Mouse (Mus musculus): Measurements from ENCODE around the gene Paqr8. TPM values are rescaled to one million over a fixed set of nuclear protein-coding genes. Genes with fewer than 3 reads are reported as not detected.
"Not testable (repeated sequence)": the region's sequence is repeated elsewhere in the genome, so short reads cannot be mapped to it uniquely, and the experiment has no call there.

Paqr8 gene
- polyA plus RNA-seq, 1 experiment from 2014 or later = 8.9 TPM

DNA sequence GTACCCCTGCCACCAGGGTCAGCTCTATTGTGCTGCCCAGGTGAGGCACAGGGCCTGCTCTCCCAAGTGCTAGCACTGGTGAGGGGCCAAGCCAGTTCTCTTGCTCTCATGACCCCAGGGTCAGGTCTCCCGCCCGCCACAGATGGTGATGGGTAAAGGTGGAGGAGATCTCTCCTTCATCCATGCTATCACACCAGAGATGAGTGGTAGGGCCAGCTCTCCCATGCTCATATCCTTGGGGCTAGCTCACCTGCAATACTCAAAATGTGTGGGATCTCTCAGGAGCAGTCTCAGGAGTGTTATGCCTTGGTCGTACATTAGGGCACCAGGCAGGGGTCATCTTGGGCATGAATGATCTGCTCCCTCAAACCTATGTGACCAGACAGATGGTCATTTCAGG lies 24.4 kb downstream of the Paqr8 start:
- Histone ChIP-seq H3K9me3 (no peaks in the 10 kb centered on the region), H3K36me3 (no peaks in the 10 kb centered on the region), H3K4me1 (peaks cover 13% of the 10 kb centered on the region), H3K27me3 (no peaks in the 10 kb centered on the region), H3K4me3 (no peak overlapping the region), H3K4me2 (replicated peaks) (no peak overlapping the region), H3K27ac (replicated peaks) (no peak overlapping the region), H3K9ac (replicated peaks) (no peak overlapping the region)
- 87% methylated on average over 3 of the region's 3 CpGs for WGBS
- 0 out of 2 replicates have a peak, but pooled peaks have one; percentile 30 for ATAC-seq (ENCODE audit: low FRiP score, low read depth)

DNA sequence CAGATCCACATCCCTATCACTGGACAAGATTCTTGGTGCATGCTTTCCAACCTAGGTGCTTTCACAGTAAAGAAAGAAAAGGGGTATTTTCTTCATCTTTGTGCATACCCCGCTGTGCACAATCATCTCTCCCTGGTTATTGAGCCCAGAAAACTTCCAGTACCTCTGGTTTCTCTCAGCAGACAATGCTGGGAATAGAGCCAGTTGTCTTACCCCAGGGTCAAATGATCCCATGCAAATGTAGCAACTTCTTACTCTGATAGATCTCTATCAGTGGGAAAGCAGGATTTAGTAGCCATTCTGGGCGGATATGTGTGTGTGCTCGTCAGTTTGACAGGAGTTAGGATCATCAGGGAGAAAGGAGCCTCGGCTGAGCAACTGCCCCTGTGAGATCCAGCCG lies 25.2 kb downstream of the Paqr8 start:
- no peaks in the 10 kb centered on the region for H3K36me3 ChIP-seq
- 76% methylated on average over 5 of the region's 5 CpGs for WGBS
- no peaks in the 10 kb centered on the region for H3K27me3 ChIP-seq
- H3K4me2 ChIP-seq (replicated peaks) = no peak overlapping the region
- no peak overlapping the region for H3K27ac ChIP-seq (replicated peaks)
- no peaks in the 10 kb centered on the region for H3K9me3 ChIP-seq
- peaks cover 11% of the 10 kb centered on the region for H3K4me1 ChIP-seq
- no peak for ATAC-seq (ENCODE audit: low FRiP score, low read depth)
- no peak overlapping the region for H3K4me3 ChIP-seq
- H3K9ac ChIP-seq (replicated peaks) = no peak overlapping the region

DNA sequence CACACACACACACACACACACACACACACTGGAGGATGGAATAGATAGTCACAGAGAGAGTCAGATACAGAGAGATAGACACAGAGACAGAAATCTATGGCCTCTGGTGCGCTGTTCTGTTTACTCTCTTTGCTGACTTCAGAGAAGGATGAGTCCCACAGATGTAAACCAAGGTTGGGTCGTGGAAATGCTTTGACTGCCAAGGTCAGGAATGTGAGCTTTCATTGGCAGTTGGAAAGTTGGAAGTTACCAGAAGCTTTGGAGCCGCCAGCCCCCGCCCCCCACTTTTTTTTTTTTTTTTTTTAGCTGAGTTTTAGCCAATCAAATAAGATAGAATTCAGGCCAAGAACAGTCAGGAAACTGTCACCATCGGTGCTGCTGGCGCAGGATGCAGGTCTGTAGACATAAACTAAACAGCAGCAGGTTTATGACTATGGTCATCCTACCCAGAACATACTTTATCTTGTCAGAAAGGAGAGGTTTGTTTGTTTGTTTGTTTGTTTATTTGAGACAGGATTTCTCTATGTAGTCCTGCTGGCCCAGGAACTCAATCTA lies 27.2 kb downstream of the Paqr8 start:
- Histone ChIP-seq H3K27ac (replicated peaks) (no peak overlapping the region), H3K9ac (replicated peaks) (no peak overlapping the region), H3K4me2 (replicated peaks) (no peak overlapping the region), H3K9me3 (no peaks in the 10 kb centered on the region), H3K36me3 (no peaks in the 10 kb centered on the region), H3K27me3 (no peaks in the 10 kb centered on the region), H3K4me3 (no peak overlapping the region), H3K4me1 (peaks cover 5% of the 10 kb centered on the region)
- 93% methylated on average over 6 of the region's 6 CpGs for WGBS
- no peak for ATAC-seq (ENCODE audit: low FRiP score, low read depth)

DNA sequence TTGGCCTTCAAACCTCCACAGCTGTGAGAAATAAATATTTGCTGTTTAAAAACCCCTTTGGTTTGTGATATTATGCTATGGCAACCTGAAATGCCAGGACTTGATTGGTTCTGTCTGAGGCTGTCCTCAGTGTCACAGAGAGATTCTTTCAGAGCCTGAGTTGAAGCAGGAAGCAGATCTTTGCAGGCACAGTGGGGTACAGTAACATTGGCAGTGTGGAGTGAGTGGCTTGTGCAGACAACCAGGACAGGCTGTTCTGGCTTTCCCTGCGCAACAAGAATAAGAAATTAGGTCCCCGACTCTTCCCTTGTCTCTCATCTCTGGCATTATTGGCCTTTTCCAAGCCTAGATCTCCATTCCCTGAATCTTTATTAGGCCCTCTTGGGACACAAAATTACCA lies 29.3 kb downstream of the Paqr8 start:
- ATAC-seq (ENCODE audit: low FRiP score, low read depth) = no peak
- H3K27me3 ChIP-seq = no peaks in the 10 kb centered on the region
- 89% methylated on average over 2 of the region's 2 CpGs for WGBS
- no peak overlapping the region for H3K27ac ChIP-seq (replicated peaks)
- H3K4me2 ChIP-seq (replicated peaks) = no peak overlapping the region
- H3K9me3 ChIP-seq = no peaks in the 10 kb centered on the region
- H3K36me3 ChIP-seq = no peaks in the 10 kb centered on the region
- H3K4me1 ChIP-seq = peaks cover 7% of the 10 kb centered on the region; the same call in 1 of the 2 replicates
- H3K4me3 ChIP-seq = no peak overlapping the region
- no peak overlapping the region for H3K9ac ChIP-seq (replicated peaks)

DNA sequence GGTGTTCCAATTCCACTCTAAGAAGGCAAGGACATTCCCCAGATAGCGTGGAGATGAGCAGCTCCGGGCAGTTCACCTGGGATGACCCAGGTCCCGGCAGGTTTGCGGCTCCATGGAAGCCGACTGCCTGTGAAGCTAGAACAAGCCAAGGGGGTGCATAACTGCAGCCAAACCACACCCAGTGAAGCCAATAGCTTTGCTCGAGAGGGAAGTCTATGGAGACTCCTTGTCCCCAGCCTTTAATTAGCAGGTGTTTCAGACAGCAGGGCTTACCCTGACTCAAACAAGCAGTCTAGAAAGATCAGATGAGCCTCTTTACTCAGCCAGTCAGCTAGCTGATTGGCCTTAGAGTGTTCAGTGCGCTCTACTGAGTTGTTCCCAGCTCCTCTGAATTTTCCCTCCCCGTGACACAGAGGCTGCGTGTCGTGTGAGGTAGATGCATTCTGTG lies 30.7 kb downstream of the Paqr8 start:
- Histone ChIP-seq H3K9me3 (no peaks in the 10 kb centered on the region), H3K27me3 (no peaks in the 10 kb centered on the region), H3K36me3 (no peaks in the 10 kb centered on the region), H3K27ac (replicated peaks) (no peak overlapping the region), H3K4me2 (replicated peaks) (no peak overlapping the region), H3K9ac (replicated peaks) (no peak overlapping the region), H3K4me3 (no peak overlapping the region), H3K4me1 (peaks cover 7% of the 10 kb centered on the region; the same call in 1 of the 2 replicates)
- peak; percentile 47; the same call in 1 of the 2 replicates for ATAC-seq (ENCODE audit: low FRiP score, low read depth)
- WGBS = 85% methylated on average over 10 of the region's 10 CpGs

DNA sequence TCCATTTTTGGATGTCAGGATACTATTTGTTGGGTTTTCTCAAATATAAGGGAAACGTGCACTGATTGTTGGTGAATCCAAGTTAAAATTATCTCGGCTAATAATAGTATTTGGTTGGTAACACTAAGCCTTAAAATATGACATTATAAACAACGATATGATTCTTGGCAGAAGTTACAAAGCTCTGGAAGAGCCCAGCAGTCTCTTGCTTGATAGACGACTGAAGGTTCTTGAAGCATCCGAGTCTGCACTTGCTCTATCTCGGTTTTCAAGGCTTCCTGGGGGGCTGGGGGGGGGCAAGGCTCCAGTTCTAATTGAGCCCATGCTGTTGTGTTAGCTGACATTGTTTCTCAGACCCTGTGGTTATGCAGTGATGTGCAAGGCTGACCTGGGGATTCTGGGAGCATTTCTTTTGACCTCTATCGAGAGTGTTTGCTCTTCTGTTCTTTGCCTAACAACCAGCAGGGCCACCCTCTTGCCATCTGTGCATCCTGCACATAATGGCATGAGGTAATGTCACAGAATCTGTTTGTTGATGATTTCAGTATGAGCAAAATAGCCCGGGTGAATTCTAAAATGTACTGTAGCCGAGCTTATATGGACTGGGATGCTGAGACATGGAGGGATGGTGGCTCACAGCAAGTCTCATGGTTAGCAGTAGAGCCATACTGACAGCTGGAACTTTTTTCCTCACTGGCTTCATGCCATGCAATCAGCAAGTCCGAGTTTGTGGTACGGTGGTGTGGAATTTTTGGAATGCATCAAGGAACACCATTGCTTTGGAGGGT lies 32.4 kb downstream of the Paqr8 start:
- Histone ChIP-seq H3K36me3 (no peaks in the 10 kb centered on the region), H3K9ac (replicated peaks) (no peak overlapping the region), H3K4me3 (no peak overlapping the region), H3K27me3 (no peaks in the 10 kb centered on the region), H3K9me3 (no peaks in the 10 kb centered on the region), H3K4me2 (replicated peaks) (no peak overlapping the region), H3K4me1 (peaks cover 7% of the 10 kb centered on the region; the same call in 1 of the 2 replicates), H3K27ac (replicated peaks) (no peak overlapping the region)
- ATAC-seq (ENCODE audit: low FRiP score, low read depth) = no peak
- 63% methylated on average over 11 of the region's 11 CpGs for WGBS

DNA sequence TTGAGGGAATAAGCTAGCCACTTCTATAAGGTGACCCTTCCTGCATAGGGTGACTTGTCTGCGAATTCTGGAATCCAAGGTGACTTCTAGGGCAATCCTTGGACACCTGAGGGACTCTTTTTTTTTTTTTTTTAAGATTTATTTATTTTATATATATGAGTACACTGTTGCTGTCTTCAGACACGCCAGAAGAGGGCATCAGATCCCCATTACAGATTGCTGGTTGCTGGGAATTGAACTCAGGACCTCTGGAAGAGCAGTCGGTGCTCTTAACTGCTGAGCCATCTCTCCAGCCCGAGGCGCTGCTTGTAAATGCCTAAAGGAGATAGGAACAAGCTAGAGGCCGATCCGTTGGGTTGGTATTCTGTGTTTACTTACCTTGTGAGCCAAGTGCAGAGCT lies 34.9 kb downstream of the Paqr8 start:
- H3K36me3 ChIP-seq; H3K9me3 ChIP-seq; H3K4me2 ChIP-seq (replicated peaks); H3K4me3 ChIP-seq; H3K9ac ChIP-seq (replicated peaks); ATAC-seq (ENCODE audit: low FRiP score, low read depth); H3K4me1 ChIP-seq; H3K27ac ChIP-seq (replicated peaks); H3K27me3 ChIP-seq: not testable (repeated sequence)
- 79% methylated on average over 7 of the region's 7 CpGs for WGBS

DNA sequence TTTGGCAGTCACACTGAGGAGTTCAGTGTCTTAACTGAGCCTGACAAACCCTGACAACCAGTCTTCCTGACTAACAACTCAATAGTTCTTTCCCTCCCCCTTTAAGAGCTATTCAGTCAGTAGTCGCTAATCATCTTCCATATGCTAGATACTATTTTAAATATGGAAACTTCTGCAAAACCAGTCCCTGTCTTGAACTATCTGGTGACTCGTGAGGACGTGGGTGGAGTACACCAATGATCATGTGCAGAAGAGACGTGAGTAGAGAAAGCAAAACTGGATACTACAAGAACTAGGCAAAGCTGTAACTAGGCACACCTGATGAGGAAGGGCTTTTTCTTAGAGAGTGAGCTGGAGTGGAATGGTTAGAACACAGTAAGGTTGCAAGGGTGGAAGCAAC lies 35.5 kb downstream of the Paqr8 start:
- Histone ChIP-seq H3K4me3 (no peak overlapping the region), H3K27me3 (no peaks in the 10 kb centered on the region), H3K27ac (replicated peaks) (no peak overlapping the region), H3K4me1 (peaks cover 4% of the 10 kb centered on the region; the same call in 1 of the 2 replicates), H3K4me2 (replicated peaks) (no peak overlapping the region), H3K36me3 (no peaks in the 10 kb centered on the region), H3K9ac (replicated peaks) (no peak overlapping the region), H3K9me3 (no peaks in the 10 kb centered on the region)
- ATAC-seq (ENCODE audit: low FRiP score, low read depth) = no peak
- WGBS = 94% methylated on average over 4 of the region's 4 CpGs

DNA sequence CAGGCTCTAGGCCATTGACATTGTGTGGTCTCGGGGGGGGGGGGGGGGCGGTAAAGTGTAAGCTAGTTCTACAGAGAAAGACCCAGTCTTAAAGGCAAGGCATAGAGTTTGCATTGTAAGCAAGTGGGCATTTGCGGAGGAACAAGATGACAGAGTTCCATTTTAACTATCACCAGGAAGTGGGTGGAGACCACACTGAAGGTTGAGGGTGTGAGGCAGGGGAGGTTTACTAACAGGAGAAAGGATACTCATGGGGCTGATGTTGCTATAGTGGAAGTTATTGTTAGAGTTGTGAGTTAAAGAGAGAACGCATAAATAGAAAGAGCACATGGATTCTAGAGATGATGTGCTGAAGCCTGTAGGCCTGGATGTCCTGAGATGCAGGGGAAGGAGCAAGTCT lies 36.0 kb downstream of the Paqr8 start:
- peaks cover 4% of the 10 kb centered on the region; the same call in 1 of the 2 replicates for H3K4me1 ChIP-seq
- 75% methylated on average over 4 of the region's 4 CpGs for WGBS

DNA sequence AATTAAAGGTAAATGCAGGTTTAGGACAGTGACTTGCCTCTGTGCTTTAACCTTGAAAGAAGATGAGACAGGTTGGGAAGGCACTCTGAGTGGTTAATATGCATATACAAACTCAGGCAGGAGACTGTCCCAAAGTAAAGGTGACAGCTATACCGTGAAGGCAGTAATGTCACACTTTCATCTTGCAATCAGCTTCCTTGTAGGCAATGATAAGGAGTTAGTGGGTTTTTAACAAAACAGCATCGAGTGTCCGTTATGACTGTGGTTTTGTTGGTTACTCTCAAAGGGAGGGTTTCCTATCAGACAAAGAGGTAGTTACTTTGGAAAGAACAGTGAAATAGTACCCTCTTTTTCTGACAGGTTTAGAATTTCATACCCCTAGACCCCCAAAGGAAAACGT lies 38.1 kb downstream of the Paqr8 start:
- 89% methylated on average over 4 of the region's 4 CpGs for WGBS
- no peak overlapping the region for H3K4me3 ChIP-seq
- no peak overlapping the region for H3K9ac ChIP-seq (replicated peaks)
- no peak for ATAC-seq (ENCODE audit: low FRiP score, low read depth)
- H3K4me2 ChIP-seq (replicated peaks) = no peak overlapping the region
- H3K36me3 ChIP-seq = 0 out of 2 replicates have a peak, but pooled peaks cover 3% of the 10 kb centered on the region
- no peaks in the 10 kb centered on the region for H3K9me3 ChIP-seq
- no peak overlapping the region for H3K27ac ChIP-seq (replicated peaks)
- H3K27me3 ChIP-seq = no peaks in the 10 kb centered on the region
- no peaks in the 10 kb centered on the region for H3K4me1 ChIP-seq

More for the DNA sequence above, 36.0 kb downstream of the Paqr8 start:
- no peak overlapping the region for H3K4me3 ChIP-seq
- no peak overlapping the region for H3K4me2 ChIP-seq (replicated peaks)
- no peaks in the 10 kb centered on the region for H3K9me3 ChIP-seq
- no peak overlapping the region for H3K27ac ChIP-seq (replicated peaks)
- H3K27me3 ChIP-seq = no peaks in the 10 kb centered on the region
- H3K9ac ChIP-seq (replicated peaks) = no peak overlapping the region
- no peak for ATAC-seq (ENCODE audit: low FRiP score, low read depth)
- H3K36me3 ChIP-seq = no peaks in the 10 kb centered on the region

DNA sequence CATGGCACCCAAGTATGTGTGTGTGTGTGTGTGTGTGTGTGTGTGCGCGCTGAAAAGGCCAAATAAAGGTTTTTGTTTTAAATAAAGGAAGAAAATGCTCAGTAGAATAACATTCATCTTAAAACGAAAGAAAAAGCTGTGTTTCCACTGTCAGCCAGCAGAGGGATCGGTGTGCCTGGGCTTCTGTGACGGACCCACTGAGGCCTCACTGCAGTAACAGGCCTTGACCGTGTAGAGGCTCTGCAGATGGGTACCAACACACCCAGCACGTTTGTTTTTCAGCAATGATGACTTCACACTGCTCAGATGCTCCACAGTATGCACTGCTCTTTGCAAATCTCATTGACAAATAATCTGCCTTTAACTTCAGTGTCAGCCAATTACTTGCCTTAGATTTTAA lies 43.1 kb downstream of the Paqr8 start:
- no peaks in the 10 kb centered on the region for H3K9me3 ChIP-seq
- ATAC-seq (ENCODE audit: low FRiP score, low read depth) = peak; percentile 90
- WGBS = 22% methylated on average over 7 of the region's 7 CpGs
- no peaks in the 10 kb centered on the region for H3K27me3 ChIP-seq
- peaks cover 17% of the 10 kb centered on the region for H3K36me3 ChIP-seq
- H3K9ac ChIP-seq (replicated peaks) = no peak overlapping the region
- H3K27ac ChIP-seq (replicated peaks) = no peak overlapping the region
- no peak overlapping the region for H3K4me2 ChIP-seq (replicated peaks)
- no peak overlapping the region for H3K4me3 ChIP-seq
- H3K4me1 ChIP-seq = no peaks in the 10 kb centered on the region

DNA sequence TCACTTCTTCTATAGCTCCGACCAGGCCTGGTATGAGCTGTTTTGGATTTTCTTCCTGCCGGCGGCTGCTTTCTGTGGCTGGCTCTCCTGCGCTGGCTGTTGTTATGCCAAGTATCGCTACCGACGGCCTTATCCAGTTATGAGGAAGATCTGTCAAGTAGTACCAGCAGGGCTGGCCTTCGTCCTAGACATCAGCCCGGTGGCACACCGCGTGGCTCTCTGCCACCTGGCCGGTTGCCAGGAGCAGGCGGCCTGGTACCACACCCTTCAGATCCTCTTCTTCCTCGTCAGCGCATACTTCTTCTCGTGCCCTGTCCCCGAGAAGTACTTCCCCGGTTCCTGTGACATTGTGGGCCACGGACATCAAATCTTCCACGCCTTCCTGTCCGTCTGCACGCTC lies 44.7 kb downstream of the Paqr8 start:
- no peak overlapping the region for H3K27ac ChIP-seq (replicated peaks)
- H3K4me1 ChIP-seq = no peaks in the 10 kb centered on the region
- H3K36me3 ChIP-seq = peaks cover 17% of the 10 kb centered on the region
- no peak for ATAC-seq (ENCODE audit: low FRiP score, low read depth)
- H3K9me3 ChIP-seq = no peaks in the 10 kb centered on the region
- no peak overlapping the region for H3K4me3 ChIP-seq
- WGBS = 94% methylated on average over 22 of the region's 22 CpGs
- H3K27me3 ChIP-seq = no peaks in the 10 kb centered on the region
- H3K9ac ChIP-seq (replicated peaks) = no peak overlapping the region
- no peak overlapping the region for H3K4me2 ChIP-seq (replicated peaks)

Measured in midbrain, embryonic 12.5 days (tissue).